Mouse (Mus musculus): ENCODE data around the gene 1700001O22Rik. TPM values are rescaled to one million over a fixed set of nuclear protein-coding genes. Genes with fewer than 3 reads are reported as not detected.

Gene 1700001O22Rik
- total and polyA plus RNA-seq, 2 experiments, result not detected

GRCm38 (mm10) chr2:30845152-30846070 is 42.0 kb upstream of the 1700001O22Rik start:
- no peak for TF ChIP-seq POLR2A (IDR thresholded peaks at IDR 0.05; ENCODE audit: extremely low read depth, insufficient read depth, low read length)
- TF ChIP-seq CTCF (IDR thresholded peaks at IDR 0.05; ENCODE audit: low read depth, low read length), result no peak
- DNase-seq (ENCODE audit: extremely low read depth, low read depth, low spot score), result no peak
- H3K9ac ChIP-seq (ENCODE audit: low read depth, low read length), result no peak overlapping the region
- no peaks in the 10 kb centered on the region for H3K79me2 ChIP-seq (ENCODE audit: control insufficient read depth, insufficient read depth, low read length)
- no peak overlapping the region for H3K27ac ChIP-seq (replicated peaks; ENCODE audit: insufficient read depth, low read depth, low read length)
- H3K27me3 ChIP-seq (ENCODE audit: control insufficient read depth, insufficient read depth, low read length), result peaks cover 12% of the 10 kb centered on the region; the same call in 1 of the 2 replicates
- no peaks in the 10 kb centered on the region for H3K4me1 ChIP-seq (ENCODE audit: control insufficient read depth, insufficient read depth, low read length)
- H3K4me3 ChIP-seq (ENCODE audit: insufficient read depth, low read depth, low read length), result no peak overlapping the region; the same call in 1 of the 2 replicates
- 3% methylated on average over 79 of the region's 80 CpGs for WGBS
- no peaks in the 10 kb centered on the region for H3K36me3 ChIP-seq (ENCODE audit: control insufficient read depth, insufficient read depth, low read length)

- H3K4me1 ChIP-seq (ENCODE audit: control insufficient read depth, insufficient read depth, low read length), result no peaks in the 10 kb centered on the region
- 36% methylated on average over 10 of the region's 10 CpGs for WGBS
- no peak overlapping the region for H3K9ac ChIP-seq (ENCODE audit: low read depth, low read length)
- H3K79me2 ChIP-seq (ENCODE audit: control insufficient read depth, insufficient read depth, low read length), result no peaks in the 10 kb centered on the region
- H3K4me3 ChIP-seq (ENCODE audit: insufficient read depth, low read depth, low read length), result no peak overlapping the region
- H3K36me3 ChIP-seq (ENCODE audit: control insufficient read depth, insufficient read depth, low read length), result no peaks in the 10 kb centered on the region
- H3K27me3 ChIP-seq (ENCODE audit: control insufficient read depth, insufficient read depth, low read length), result peaks cover 12% of the 10 kb centered on the region; the same call in 1 of the 2 replicates
- H3K27ac ChIP-seq (replicated peaks; ENCODE audit: insufficient read depth, low read depth, low read length), result no peak overlapping the region
- TF ChIP-seq POLR2A (IDR thresholded peaks at IDR 0.05; ENCODE audit: extremely low read depth, insufficient read depth, low read length) (no peak), CTCF (IDR thresholded peaks at IDR 0.05; ENCODE audit: low read depth, low read length) (no peak)
- DNase-seq (ENCODE audit: extremely low read depth, low read depth, low spot score), result no peak
Measured at GRCm38 (mm10) chr2:30842615-30843014, 39.2 kb upstream of the 1700001O22Rik start.

- no peaks in the 10 kb centered on the region for H3K4me1 ChIP-seq (ENCODE audit: control insufficient read depth, insufficient read depth, low read length)
- TF ChIP-seq CTCF (IDR thresholded peaks at IDR 0.05; ENCODE audit: low read depth, low read length), result no peak
- TF ChIP-seq POLR2A (IDR thresholded peaks at IDR 0.05; ENCODE audit: extremely low read depth, insufficient read depth, low read length), result no peak
- H3K4me3 ChIP-seq (ENCODE audit: insufficient read depth, low read depth, low read length), result no peak overlapping the region
- H3K79me2 ChIP-seq (ENCODE audit: control insufficient read depth, insufficient read depth, low read length), result no peaks in the 10 kb centered on the region
- no peak overlapping the region for H3K9ac ChIP-seq (ENCODE audit: low read depth, low read length)
- no peaks in the 10 kb centered on the region for H3K36me3 ChIP-seq (ENCODE audit: control insufficient read depth, insufficient read depth, low read length)
- 41% methylated on average over 19 of the region's 21 CpGs for WGBS
- no peak overlapping the region for H3K27ac ChIP-seq (replicated peaks; ENCODE audit: insufficient read depth, low read depth, low read length)
- no peak for DNase-seq (ENCODE audit: extremely low read depth, low read depth, low spot score)
- no peaks in the 10 kb centered on the region for H3K27me3 ChIP-seq (ENCODE audit: control insufficient read depth, insufficient read depth, low read length)
Measured at GRCm38 (mm10) chr2:30836238-30836990, 33.0 kb upstream of the 1700001O22Rik start.

GRCm38 (mm10) chr2:30834373-30835022 is 31.0 kb upstream of the 1700001O22Rik start, which contains the start of gene Prrx2:
Gene Prrx2 (plus strand): TSS chr2:30834972.
- TF ChIP-seq POLR2A (IDR thresholded peaks at IDR 0.05; ENCODE audit: extremely low read depth, insufficient read depth, low read length) (no peak), CTCF (IDR thresholded peaks at IDR 0.05; ENCODE audit: low read depth, low read length) (no peak)
- WGBS, result 77% methylated on average over 9 of the region's 10 CpGs

GRCm38 (mm10) chr2:30833644-30834043 is 30.2 kb upstream of the 1700001O22Rik start:
- no peak for DNase-seq (ENCODE audit: extremely low read depth, low read depth, low spot score)
- Histone ChIP-seq H3K36me3 (ENCODE audit: control insufficient read depth, insufficient read depth, low read length) (no peaks in the 10 kb centered on the region), H3K79me2 (ENCODE audit: control insufficient read depth, insufficient read depth, low read length) (no peaks in the 10 kb centered on the region), H3K4me3 (ENCODE audit: insufficient read depth, low read depth, low read length) (no peak overlapping the region), H3K27ac (replicated peaks; ENCODE audit: insufficient read depth, low read depth, low read length) (no peak overlapping the region), H3K27me3 (ENCODE audit: control insufficient read depth, insufficient read depth, low read length) (no peaks in the 10 kb centered on the region), H3K4me1 (ENCODE audit: control insufficient read depth, insufficient read depth, low read length) (no peaks in the 10 kb centered on the region), H3K9ac (ENCODE audit: low read depth, low read length) (no peak overlapping the region)
- no peak for TF ChIP-seq POLR2A (IDR thresholded peaks at IDR 0.05; ENCODE audit: extremely low read depth, insufficient read depth, low read length)
- no peak for TF ChIP-seq CTCF (IDR thresholded peaks at IDR 0.05; ENCODE audit: low read depth, low read length)
- 84% methylated on average over 5 of the region's 5 CpGs for WGBS

More at GRCm38 (mm10) chr2:30834373-30835022, 31.0 kb upstream of the 1700001O22Rik start, which contains the start of gene Prrx2:
- Histone ChIP-seq H3K9ac (ENCODE audit: low read depth, low read length) (no peak within 1 kb of the TSS), H3K79me2 (ENCODE audit: control insufficient read depth, insufficient read depth, low read length) (no peaks in the 10 kb centered on the region), H3K4me1 (ENCODE audit: control insufficient read depth, insufficient read depth, low read length) (no peaks in the 10 kb centered on the region), H3K27ac (replicated peaks; ENCODE audit: insufficient read depth, low read depth, low read length) (no peak within 1 kb of the TSS), H3K27me3 (ENCODE audit: control insufficient read depth, insufficient read depth, low read length) (no peaks in the 10 kb centered on the region), H3K4me3 (ENCODE audit: insufficient read depth, low read depth, low read length) (no peak within 1 kb of the TSS), H3K36me3 (ENCODE audit: control insufficient read depth, insufficient read depth, low read length) (no peaks in the 10 kb centered on the region)
- no peak for DNase-seq (ENCODE audit: extremely low read depth, low read depth, low spot score)
